Mouse (Mus musculus) liver, adult 2 months (tissue): Measurements from ENCODE around the gene Adgrl3.

ENCODE experiments used
- CTCF ChIP-seq: fragments of 200-500 bp; IDR thresholded peaks from 2 replicates; pipeline ENCODE4 v1.5.1; 2011; ENCODE audit warnings: low read depth, low read length, control low read depth
- POLR2A ChIP-seq: fragments of 200-500 bp; IDR thresholded peaks from 2 replicates; pipeline ENCODE4 v1.6.1; 2011; ENCODE audit warnings: low read length, control low read depth; ENCODE audit not compliant: insufficient read depth; ENCODE audit errors: extremely low read depth

DNA sequence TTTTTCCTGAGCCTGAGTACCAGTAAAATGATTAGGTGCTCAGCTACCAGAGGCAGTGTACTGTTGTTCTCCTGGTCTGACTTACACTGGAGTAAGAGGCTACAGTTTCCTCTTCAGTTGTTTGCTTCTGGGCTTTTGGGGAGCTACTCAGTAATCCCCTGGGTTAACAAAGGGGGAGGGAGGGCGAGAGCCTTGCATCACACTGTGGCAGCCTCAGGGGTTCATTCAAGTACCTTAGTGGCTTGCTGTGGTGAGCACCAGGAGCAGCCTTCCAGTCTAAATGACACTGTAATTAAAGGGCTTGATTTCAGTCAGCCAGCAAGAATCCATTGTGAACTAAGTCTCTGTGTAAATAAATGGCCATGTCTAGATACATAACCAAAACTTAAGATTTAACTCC lies 324.4 kb downstream of the Adgrl3 start:
- TF ChIP-seq CTCF (no peak), POLR2A (no peak)
